In the genomic region with DNA sequence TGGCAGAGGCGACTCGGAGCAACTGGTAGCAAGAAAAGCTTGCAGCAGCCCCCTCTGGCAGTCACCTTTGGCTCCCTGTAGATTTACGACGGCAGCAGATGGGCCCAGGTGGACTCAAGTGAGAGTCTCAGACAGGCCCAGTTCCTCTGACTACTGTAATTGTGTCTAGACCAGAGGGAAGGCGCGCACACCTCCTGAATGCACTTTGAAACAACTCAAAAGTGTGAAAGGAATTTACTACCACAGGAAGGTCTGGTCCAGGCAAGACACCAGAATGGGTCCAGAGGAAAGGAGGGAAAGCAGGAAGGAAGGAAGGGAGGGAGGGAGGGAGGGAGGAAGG, we compare ENCODE assay signal across 8 mouse cellular contexts.
DNase-seq lines count a peak whose midpoint lies in the region; ATAC-seq and TF ChIP-seq lines count a peak whose summit lies in the region.

No protein-coding gene starts in this region.

- no peak for ATAC-seq in heart, embryonic 13.5 days (ENCODE audit: extremely low read depth, insufficient number of reproducible peaks, low FRiP score, low TSS enrichment)
- no peak for ATAC-seq in monocyte, adult 5-6 weeks (replicated peaks; ENCODE audit: insufficient number of reproducible peaks, low FRiP score, low TSS enrichment, poor library complexity, severe bottlenecking)

- H3K27ac ChIP-seq in heart, embryonic 13.5 days (replicated peaks), result peak overlapping the region; percentile 13
- H3K27ac ChIP-seq in MEL (ENCODE audit: control insufficient read depth, low read depth, low read length) (peak overlapping the region; percentile 96), macrophage (no peak overlapping the region)
- H3K27ac ChIP-seq in hindbrain, embryonic 10.5 days, result peak overlapping the region; percentile 54

- TF ChIP-seq POLR2A in MEL (IDR thresholded peaks at IDR 0.05; ENCODE audit: control insufficient read depth in 1 of 2, insufficient read depth in 1 of 2, low read depth in 1 of 2, low read length in 2 of 2, poor library complexity in 1 of 2), result no peak

- H3K27me3 ChIP-seq in heart, embryonic 13.5 days (replicated peaks), result peaks cover 27% of the 10 kb centered on the region
- no peaks in the 10 kb centered on the region for H3K27me3 ChIP-seq in MEL (ENCODE audit: control insufficient read depth in 1 of 2, insufficient read depth in 2 of 2, low read length in 2 of 2)
- peaks cover 91% of the 10 kb centered on the region for H3K27me3 ChIP-seq in hindbrain, embryonic 10.5 days (ENCODE audit: insufficient read depth, poor library complexity, severe bottlenecking)

- H3K9me3 ChIP-seq in heart, embryonic 13.5 days, result no peaks in the 10 kb centered on the region
- H3K9me3 ChIP-seq in MEL (replicated peaks; ENCODE audit: insufficient read depth, low read length), result no peaks in the 10 kb centered on the region
- no peaks in the 10 kb centered on the region for H3K9me3 ChIP-seq in hindbrain, embryonic 10.5 days

- 21% methylated on average over 6 of the region's 6 CpGs for WGBS in heart, embryonic 13.5 days
- WGBS in hindbrain, embryonic 10.5 days, result 20% methylated on average over 6 of the region's 6 CpGs
- WGBS in macrophage (ENCODE audit: missing documents), result 39% methylated on average over 6 of the region's 6 CpGs

- peaks cover 6% of the 10 kb centered on the region for H3K79me2 ChIP-seq in MEL (ENCODE audit: control insufficient read depth, insufficient read depth, low read length, poor library complexity)
- H3K79me2 ChIP-seq in macrophage (ENCODE audit: inconsistent target), result no peaks in the 10 kb centered on the region

- no peak for TF ChIP-seq EP300 in MEL (IDR thresholded peaks at IDR 0.05; ENCODE audit: low read depth in 1 of 2, low read length in 2 of 2)

- peaks cover 36% of the 10 kb centered on the region for H3K4me1 ChIP-seq in heart, embryonic 13.5 days
- peaks cover 20 to 50% of the 10 kb centered on the region in 2 experiments for H3K4me1 ChIP-seq in MEL (ENCODE audit: control insufficient read depth in 1 of 2, insufficient read depth in 2 of 2, low read length in 2 of 2)
- H3K4me1 ChIP-seq in hindbrain, embryonic 10.5 days (replicated peaks), result peaks cover 55% of the 10 kb centered on the region

- no peak for TF ChIP-seq CTCF in MEL (IDR thresholded peaks at IDR 0.05 in 2 of 3, conservative IDR thresholded peaks at IDR 0.05 in 1 of 3; ENCODE audit: control insufficient read depth in 1 of 3, insufficient read depth in 1 of 3, low read depth in 2 of 3, low read length in 3 of 3, poor library complexity in 1 of 3, severe bottlenecking in 1 of 3)

- intact Hi-C loops in heart, postnatal 14 days (cut with DNase I), result no loop called here

- peak overlapping the region; percentile 44 for H3K4me3 ChIP-seq in heart, embryonic 13.5 days
- peak overlapping the region; percentile 71 to 78 for H3K4me3 ChIP-seq in MEL (ENCODE audit: control insufficient read depth in 1 of 2, insufficient read depth in 1 of 2, low read depth in 2 of 2, low read length in 2 of 2)
- peak overlapping the region; percentile 38 for H3K4me3 ChIP-seq in hindbrain, embryonic 10.5 days
- peak overlapping the region; percentile 10; the same call in 1 of the 2 replicates for H3K4me3 ChIP-seq in macrophage (ENCODE audit: inconsistent target)

- H3K9ac ChIP-seq in heart, embryonic 13.5 days, result peak overlapping the region; percentile 75
- H3K9ac ChIP-seq in MEL (ENCODE audit: control insufficient read depth, low read depth, low read length, poor library complexity, severe bottlenecking), result peak overlapping the region; percentile 81

- no peak for TF ChIP-seq RAD21 in MEL (IDR thresholded peaks at IDR 0.05; ENCODE audit: low read depth, low read length)

- H3K4me2 ChIP-seq in heart, embryonic 13.5 days, result peak overlapping the region; percentile 71

- no peaks in the 10 kb centered on the region for H3K36me3 ChIP-seq in heart, embryonic 13.5 days
- H3K36me3 ChIP-seq in MEL (ENCODE audit: control insufficient read depth in 1 of 2, insufficient read depth in 2 of 2, low read length in 2 of 2), result peaks cover 0 to 41% of the 10 kb centered on the region in 2 experiments; a peak in 2 of 4 replicates
- no peaks in the 10 kb centered on the region for H3K36me3 ChIP-seq in hindbrain, embryonic 10.5 days
- no peaks in the 10 kb centered on the region for H3K36me3 ChIP-seq in macrophage (ENCODE audit: inconsistent target)

- DNase-seq in heart, postnatal 14 days, result no peak
- DNase-seq in MEL (ENCODE audit: low read depth, low spot score), result no peak
- no peak for DNase-seq in hindbrain, embryonic 10.5 days (ENCODE audit: low spot score)
- DNase-seq in ovary, postnatal 36 days (ENCODE audit: low spot score), result no peak
- no peak for DNase-seq in right cerebral cortex, postnatal 10 days (ENCODE audit: low spot score in 2 of 2)

TF ChIP-seq in MEL, 35 proteins besides CTCF, POLR2A, EP300 and RAD21:
- TF ChIP-seq NRF1 (IDR thresholded peaks at IDR 0.05; ENCODE audit: insufficient read depth, low read depth, low read length, poor library complexity, severe bottlenecking), result no peak
- TF ChIP-seq MYB (IDR thresholded peaks at IDR 0.05; ENCODE audit: low read depth, low read length), result no peak
- no peak for TF ChIP-seq ETS1 (IDR thresholded peaks at IDR 0.05; ENCODE audit: low read depth, low read length)
- no peak for TF ChIP-seq TCF12 (IDR thresholded peaks at IDR 0.05; ENCODE audit: low read depth, low read length)
- TF ChIP-seq POLR2AphosphoS2 (IDR thresholded peaks at IDR 0.05; ENCODE audit: low read length), result no peak
- TF ChIP-seq SMC3 (IDR thresholded peaks at IDR 0.05; ENCODE audit: low read depth, low read length), result no peak
- no peak for TF ChIP-seq BHLHE40 (IDR thresholded peaks at IDR 0.05; ENCODE audit: borderline replicate concordance, low read depth, low read length)

Comparison
In these comparisons a context has a peak if more than half of its experiments do, and no peak if none do; other contexts are left out.
1. H3K4me3 ChIP-seq: peak in every context shown above with its lines; median percentile 74 in MEL; 44 in heart, embryonic 13.5 days; 38 in hindbrain, embryonic 10.5 days; 10 in macrophage.